In the genomic region with DNA sequence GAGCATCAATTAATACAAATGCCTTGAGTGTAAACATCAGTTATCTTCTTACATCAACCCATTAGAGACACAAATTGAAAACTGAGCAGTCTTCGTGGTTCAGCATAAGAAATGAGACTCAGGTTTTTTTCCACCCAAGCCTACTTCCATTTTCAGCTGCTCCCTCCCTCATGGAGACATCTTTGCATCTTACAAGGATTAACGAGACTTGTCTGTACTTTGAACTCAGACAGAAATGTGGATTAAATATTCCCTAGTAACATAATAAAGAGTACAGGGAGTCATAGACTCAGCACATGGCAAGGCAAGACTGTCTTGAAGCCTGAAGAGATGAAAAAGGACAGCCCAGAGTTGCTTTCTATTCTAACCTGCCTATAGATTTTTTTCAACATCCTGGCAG, we compare ENCODE assay signal across 28 mouse cellular contexts.
DNase-seq lines count a peak whose midpoint lies in the region; ATAC-seq and TF ChIP-seq lines count a peak whose summit lies in the region.
"Had no signal": no experiment of that assay in that cellular context is flagged by ENCODE, and none has a peak within 500 bp of the region (broad histone marks: within the 10 kb centered on the region; RNA-seq: fewer than 3 reads in every experiment).

No protein-coding gene starts in this region.

- no peak overlapping the region for H3K9ac ChIP-seq in intestine, embryonic 14.5 days (ENCODE audit: low read length)
- no peak overlapping the region for H3K9ac ChIP-seq in intestine, postnatal 0 days (ENCODE audit: low read depth, low read length)
- H3K9ac ChIP-seq in neural tube, embryonic 13.5 days = no peak overlapping the region
- H3K9ac ChIP-seq in neural tube, embryonic 15.5 days (replicated peaks) = no peak overlapping the region
- no peak overlapping the region for H3K9ac ChIP-seq in kidney, embryonic 15.5 days
- H3K9ac ChIP-seq in stomach, embryonic 16.5 days (ENCODE audit: low read length) = no peak overlapping the region
- no peak overlapping the region for H3K9ac ChIP-seq in midbrain, postnatal 0 days (replicated peaks; ENCODE audit: low read length, poor library complexity, severe bottlenecking)
- H3K9ac ChIP-seq: embryonic facial prominence, embryonic 13.5 days; heart, embryonic 13.5 days; limb, embryonic 15.5 days; liver, embryonic 13.5 days; midbrain, embryonic 13.5 days had no signal

- DNase-seq in intestine, embryonic 14.5 days (ENCODE audit: low spot score) = no peak
- no peak for DNase-seq in urinary bladder, postnatal 4 days (ENCODE audit: low spot score in 2 of 2)
- DNase-seq in midbrain, postnatal 0 days (ENCODE audit: low spot score) = no peak
- DNase-seq: adrenal gland, postnatal 14 days; cerebellum, adult 11 months; cerebellum, adult 9-11 months; embryo, embryonic 11 days; heart, postnatal 10 days; liver, embryonic 13.5 days; lung, adult 18-20 months; right cerebral cortex, adult 18-20 months; spleen, adult 18-20 months had no signal

- TF ChIP-seq CTCF in intestine, postnatal 0 days (IDR thresholded peaks at IDR 0.05; ENCODE audit: low read depth) = no peak
- TF ChIP-seq CTCF in midbrain, postnatal 0 days (IDR thresholded peaks at IDR 0.05) = no peak

- H3K4me1 ChIP-seq in intestine, embryonic 14.5 days (replicated peaks; ENCODE audit: control insufficient read depth, insufficient read depth, low read length) = peaks cover 23% of the 10 kb centered on the region
- H3K4me1 ChIP-seq in intestine, postnatal 0 days (replicated peaks; ENCODE audit: control insufficient read depth, insufficient read depth, low read length) = no peaks in the 10 kb centered on the region
- peaks cover 11% of the 10 kb centered on the region for H3K4me1 ChIP-seq in neural tube, embryonic 13.5 days (replicated peaks)
- peaks cover 3% of the 10 kb centered on the region; the same call in 1 of the 2 replicates for H3K4me1 ChIP-seq in neural tube, embryonic 15.5 days
- H3K4me1 ChIP-seq in kidney, embryonic 15.5 days = 0 out of 2 replicates have a peak, but pooled peaks cover 3% of the 10 kb centered on the region
- peaks cover 12% of the 10 kb centered on the region for H3K4me1 ChIP-seq in stomach, embryonic 16.5 days (ENCODE audit: control insufficient read depth, insufficient read depth, low read length)
- no peaks in the 10 kb centered on the region for H3K4me1 ChIP-seq in midbrain, postnatal 0 days (ENCODE audit: insufficient read depth, low read length)
- H3K4me1 ChIP-seq: heart, embryonic 13.5 days; limb, embryonic 15.5 days; liver, embryonic 13.5 days had no signal

- H3K36me3 ChIP-seq in intestine, embryonic 14.5 days (ENCODE audit: control insufficient read depth, insufficient read depth, low read length) = no peaks in the 10 kb centered on the region
- no peaks in the 10 kb centered on the region for H3K36me3 ChIP-seq in intestine, postnatal 0 days (ENCODE audit: control insufficient read depth, insufficient read depth)
- no peaks in the 10 kb centered on the region for H3K36me3 ChIP-seq in neural tube, embryonic 13.5 days
- no peaks in the 10 kb centered on the region for H3K36me3 ChIP-seq in neural tube, embryonic 15.5 days
- no peaks in the 10 kb centered on the region for H3K36me3 ChIP-seq in kidney, embryonic 15.5 days
- no peaks in the 10 kb centered on the region for H3K36me3 ChIP-seq in stomach, embryonic 16.5 days (ENCODE audit: control insufficient read depth, insufficient read depth, low read length)
- no peaks in the 10 kb centered on the region for H3K36me3 ChIP-seq in midbrain, postnatal 0 days (ENCODE audit: insufficient read depth, low read length)
- H3K36me3 ChIP-seq: embryonic facial prominence, embryonic 13.5 days; heart, embryonic 13.5 days; limb, embryonic 10.5 days; limb, embryonic 15.5 days; liver, embryonic 13.5 days; midbrain, embryonic 13.5 days had no signal

- H3K9me3 ChIP-seq in intestine, embryonic 14.5 days (ENCODE audit: control insufficient read depth, low read length) = no peaks in the 10 kb centered on the region
- H3K9me3 ChIP-seq in intestine, postnatal 0 days (ENCODE audit: control insufficient read depth) = no peaks in the 10 kb centered on the region
- no peaks in the 10 kb centered on the region for H3K9me3 ChIP-seq in neural tube, embryonic 13.5 days
- H3K9me3 ChIP-seq in neural tube, embryonic 15.5 days (replicated peaks) = no peaks in the 10 kb centered on the region
- H3K9me3 ChIP-seq in kidney, embryonic 15.5 days (replicated peaks) = no peaks in the 10 kb centered on the region
- H3K9me3 ChIP-seq in stomach, embryonic 16.5 days (replicated peaks; ENCODE audit: control insufficient read depth, low read length) = no peaks in the 10 kb centered on the region
- H3K9me3 ChIP-seq in midbrain, postnatal 0 days (ENCODE audit: low read length) = no peaks in the 10 kb centered on the region
- H3K9me3 ChIP-seq: embryonic facial prominence, embryonic 13.5 days; heart, embryonic 13.5 days; limb, embryonic 10.5 days; limb, embryonic 15.5 days; liver, embryonic 13.5 days; midbrain, embryonic 13.5 days had no signal

- no peak overlapping the region for H3K4me3 ChIP-seq in intestine, embryonic 14.5 days (ENCODE audit: low read depth, low read length)
- H3K4me3 ChIP-seq in intestine, postnatal 0 days (ENCODE audit: low read depth, low read length) = no peak overlapping the region
- H3K4me3 ChIP-seq in neural tube, embryonic 13.5 days = no peak overlapping the region
- H3K4me3 ChIP-seq in neural tube, embryonic 15.5 days (replicated peaks) = no peak overlapping the region
- H3K4me3 ChIP-seq in kidney, embryonic 15.5 days (replicated peaks) = no peak overlapping the region
- H3K4me3 ChIP-seq in stomach, embryonic 16.5 days (replicated peaks; ENCODE audit: low read length) = no peak overlapping the region
- H3K4me3 ChIP-seq in midbrain, postnatal 0 days (ENCODE audit: low read depth, low read length) = no peak overlapping the region
- H3K4me3 ChIP-seq: embryonic facial prominence, embryonic 13.5 days; erythroblast, embryonic 14.5 days; heart, embryonic 13.5 days; limb, embryonic 10.5 days; limb, embryonic 15.5 days; liver, embryonic 13.5 days; midbrain, embryonic 13.5 days had no signal

- H3K4me2 ChIP-seq in intestine, embryonic 14.5 days (ENCODE audit: low read length) = no peak overlapping the region
- H3K4me2 ChIP-seq in intestine, postnatal 0 days (replicated peaks; ENCODE audit: low read depth) = no peak overlapping the region
- H3K4me2 ChIP-seq in neural tube, embryonic 13.5 days = no peak overlapping the region
- H3K4me2 ChIP-seq in neural tube, embryonic 15.5 days = no peak overlapping the region
- H3K4me2 ChIP-seq in kidney, embryonic 15.5 days = no peak overlapping the region
- no peak overlapping the region for H3K4me2 ChIP-seq in stomach, embryonic 16.5 days (ENCODE audit: low read depth, low read length)
- no peak overlapping the region for H3K4me2 ChIP-seq in midbrain, postnatal 0 days (ENCODE audit: low read depth, low read length, poor library complexity, severe bottlenecking)
- H3K4me2 ChIP-seq: embryonic facial prominence, embryonic 13.5 days; heart, embryonic 13.5 days; limb, embryonic 15.5 days; liver, embryonic 13.5 days; midbrain, embryonic 13.5 days had no signal

- WGBS in intestine, embryonic 14.5 days = 38% methylated on average over 2 of the region's 2 CpGs
- 29% methylated on average over 2 of the region's 2 CpGs for WGBS in intestine, postnatal 0 days
- 50% methylated on average over 2 of the region's 2 CpGs for WGBS in neural tube, embryonic 13.5 days
- WGBS in neural tube, embryonic 15.5 days = 37% methylated on average over 2 of the region's 2 CpGs
- WGBS in kidney, embryonic 15.5 days = 51% methylated on average over 2 of the region's 2 CpGs
- WGBS in stomach, embryonic 16.5 days = 48% methylated on average over 2 of the region's 2 CpGs
- 43% methylated on average over 2 of the region's 2 CpGs for WGBS in midbrain, postnatal 0 days

- no peak for ATAC-seq in intestine, embryonic 14.5 days (replicated peaks; ENCODE audit: low FRiP score, low TSS enrichment, low read depth)
- ATAC-seq in intestine, postnatal 0 days = no peak
- 0 out of 2 replicates have a peak, but pooled peaks have one; percentile 19 for ATAC-seq in neural tube, embryonic 13.5 days (ENCODE audit: low read depth)
- ATAC-seq in neural tube, embryonic 15.5 days (ENCODE audit: low FRiP score) = no peak
- ATAC-seq in kidney, embryonic 15.5 days (replicated peaks; ENCODE audit: low FRiP score) = no peak; the same call in 1 of the 2 replicates
- no peak for ATAC-seq in stomach, embryonic 16.5 days (ENCODE audit: insufficient read depth, low FRiP score)
- ATAC-seq in midbrain, postnatal 0 days (ENCODE audit: low FRiP score) = no peak
- ATAC-seq: forebrain, embryonic 16.5 days; hindbrain, embryonic 16.5 days; lung, postnatal 0 days; midbrain, embryonic 13.5 days; Patski had no signal

- H3K27ac ChIP-seq in intestine, embryonic 14.5 days (ENCODE audit: low read depth) = peak overlapping the region; percentile 80
- no peak overlapping the region for H3K27ac ChIP-seq in intestine, postnatal 0 days (ENCODE audit: low read depth, low read length)
- no peak overlapping the region for H3K27ac ChIP-seq in neural tube, embryonic 13.5 days (replicated peaks)
- H3K27ac ChIP-seq in neural tube, embryonic 15.5 days (replicated peaks) = no peak overlapping the region
- peak overlapping the region; percentile 71; the same call in 1 of the 2 replicates for H3K27ac ChIP-seq in kidney, embryonic 15.5 days
- peak overlapping the region; percentile 70 for H3K27ac ChIP-seq in stomach, embryonic 16.5 days (ENCODE audit: low read length)
- no peak overlapping the region for H3K27ac ChIP-seq in midbrain, postnatal 0 days (ENCODE audit: low read depth, low read length)
- H3K27ac ChIP-seq: heart, embryonic 13.5 days; limb, embryonic 15.5 days; liver, embryonic 13.5 days; macrophage; midbrain, embryonic 13.5 days had no signal

- no peaks in the 10 kb centered on the region for H3K27me3 ChIP-seq in intestine, embryonic 14.5 days (replicated peaks; ENCODE audit: control insufficient read depth, insufficient read depth, low read length)
- H3K27me3 ChIP-seq in intestine, postnatal 0 days (replicated peaks; ENCODE audit: control insufficient read depth, insufficient read depth, low read length) = no peaks in the 10 kb centered on the region
- H3K27me3 ChIP-seq in neural tube, embryonic 13.5 days = no peaks in the 10 kb centered on the region
- H3K27me3 ChIP-seq in neural tube, embryonic 15.5 days (replicated peaks) = no peaks in the 10 kb centered on the region
- H3K27me3 ChIP-seq in kidney, embryonic 15.5 days = no peaks in the 10 kb centered on the region
- no peaks in the 10 kb centered on the region for H3K27me3 ChIP-seq in stomach, embryonic 16.5 days (ENCODE audit: control insufficient read depth, insufficient read depth, low read length)
- H3K27me3 ChIP-seq in midbrain, postnatal 0 days (ENCODE audit: insufficient read depth, low read length) = no peaks in the 10 kb centered on the region
- H3K27me3 ChIP-seq: heart, embryonic 13.5 days; limb, embryonic 15.5 days; liver, embryonic 13.5 days; midbrain, embryonic 13.5 days; Patski had no signal

Comparison
In these comparisons a context has a peak if more than half of its experiments do, and no peak if none do; other contexts are left out.
1. H3K27ac ChIP-seq: peak in intestine, embryonic 14.5 days (single experiment), kidney, embryonic 15.5 days (single experiment) and stomach, embryonic 16.5 days (single experiment); none in intestine, postnatal 0 days (single experiment), neural tube, embryonic 13.5 days (single experiment), neural tube, embryonic 15.5 days (single experiment) and midbrain, postnatal 0 days (single experiment).